Mouse (Mus musculus): ENCODE results near the gene Slc25a10. TPM values are rescaled to one million over a fixed set of nuclear protein-coding genes. Genes with fewer than 3 reads are reported as not detected.

Slc25a10 gene
- 68.6 and 69.4 TPM in 2 replicates for polyA plus RNA-seq (2016; fragmentation: Nextera tagmentation; extraction: Ambion mirVana)

DNA sequence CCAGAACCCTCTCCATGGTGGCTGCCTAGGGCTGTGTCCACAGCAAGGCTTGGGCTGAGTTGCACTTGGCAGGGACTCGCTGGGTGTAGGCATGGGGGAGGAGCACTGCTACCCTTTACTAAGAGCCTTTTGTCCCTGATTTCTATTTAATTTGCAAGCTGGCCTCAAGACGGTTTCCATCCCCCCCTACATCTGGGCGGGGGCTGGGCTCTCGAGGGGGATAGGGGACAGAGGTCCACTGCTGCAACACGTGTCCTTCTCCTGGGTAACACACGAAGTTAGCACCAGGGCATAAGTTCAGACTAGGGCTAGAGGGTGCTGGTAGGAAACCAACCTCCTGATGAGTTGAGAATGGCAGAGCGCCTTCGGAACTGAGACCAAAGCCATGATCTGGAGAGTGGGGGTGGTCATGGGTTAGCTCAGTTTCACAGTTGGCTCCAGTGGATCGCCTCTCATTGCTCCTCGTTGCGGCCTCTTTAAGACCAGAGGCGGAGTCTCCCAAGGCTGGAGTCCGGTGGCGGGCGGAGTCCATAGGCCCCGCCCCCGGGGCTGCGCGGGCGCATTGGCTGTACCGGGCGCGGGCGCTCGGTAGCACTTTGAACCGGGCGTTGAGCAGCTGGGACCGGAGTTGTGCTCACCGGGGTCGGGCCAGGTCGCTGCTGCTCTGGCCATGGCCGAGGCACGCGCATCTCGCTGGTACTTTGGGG lies at the start of gene Slc25a10:
Gene Slc25a10 (plus strand): TSS at position 524 of the 707 bp plus-strand sequence.
- Histone ChIP-seq H3K4me1 (peaks cover 47% of the 10 kb centered on the region), H3K27ac (replicated peaks) (peak within 1 kb of the TSS; percentile 92), H3K4me3 (peak within 1 kb of the TSS; percentile 87), H3K27me3 (replicated peaks; ENCODE audit: low read depth, poor library complexity, severe bottlenecking) (no peaks in the 10 kb centered on the region), H3K36me3 (replicated peaks) (peaks cover 70% of the 10 kb centered on the region), H3K9me3 (no peaks in the 10 kb centered on the region)
- WGBS, result under 1% methylated on average over 35 of the region's 35 CpGs
- peak; percentile 93 for DNase-seq (ENCODE audit: low spot score)

DNA sequence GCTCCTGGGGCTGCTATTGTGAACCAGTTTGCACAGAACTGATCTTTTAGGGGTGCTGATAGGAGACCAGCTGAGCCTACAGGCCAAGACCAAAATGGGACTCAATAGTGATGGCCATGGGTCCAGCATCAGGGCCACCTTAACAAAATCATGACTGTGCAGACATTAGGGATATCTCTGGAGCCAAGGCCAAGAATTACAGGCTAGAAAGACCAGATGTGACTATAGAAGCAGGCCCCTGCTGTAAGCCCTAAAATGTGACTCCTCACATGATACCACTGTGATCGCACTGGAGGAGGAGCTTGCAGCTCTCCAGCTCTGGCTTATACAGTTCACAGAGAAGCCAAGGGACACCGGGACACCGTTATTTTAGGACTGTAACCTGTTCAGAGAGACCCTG lies 49.3 kb upstream of the Slc25a10 start, which contains the start of gene Tspan10:
Gene Tspan10 (plus strand): TSS at position 301 of the 400 bp plus-strand sequence.
- H3K36me3 ChIP-seq (replicated peaks), result no peaks in the 10 kb centered on the region
- H3K27me3 ChIP-seq (replicated peaks; ENCODE audit: low read depth, poor library complexity, severe bottlenecking), result no peaks in the 10 kb centered on the region; the same call in 1 of the 2 replicates
- DNase-seq (ENCODE audit: low spot score), result no peak
- 85% methylated on average over 3 of the region's 3 CpGs for WGBS
- H3K4me1 ChIP-seq, result peaks cover 4% of the 10 kb centered on the region; the same call in 1 of the 2 replicates
- no peak within 1 kb of the TSS for H3K27ac ChIP-seq (replicated peaks)
- no peaks in the 10 kb centered on the region for H3K9me3 ChIP-seq
- no peak within 1 kb of the TSS for H3K4me3 ChIP-seq

DNA sequence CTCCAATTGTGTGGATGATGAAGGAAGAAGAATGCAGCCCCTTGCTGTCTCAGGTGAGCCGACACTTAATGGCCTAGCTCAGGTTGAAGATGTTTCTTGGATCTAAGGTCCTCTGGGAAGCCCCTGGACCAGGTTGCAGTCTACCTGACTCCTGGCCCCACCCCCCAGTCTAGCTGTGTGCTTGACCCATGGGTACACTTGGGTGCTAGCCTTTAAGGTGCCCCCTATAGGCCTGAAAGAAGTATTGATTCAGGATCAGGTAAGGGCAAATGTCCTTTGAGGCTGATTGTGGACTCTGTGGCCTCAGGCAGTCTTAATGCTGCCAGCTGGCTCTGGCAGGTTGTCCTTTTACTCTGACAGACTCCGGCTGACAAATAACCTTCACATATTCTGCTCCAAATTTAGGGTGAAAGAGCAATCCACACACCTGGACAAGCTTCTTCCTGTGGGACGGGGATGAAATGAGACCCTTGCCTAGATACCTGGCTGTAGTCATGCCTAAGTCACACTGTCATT lies 48.8 kb upstream of the Slc25a10 start:
- WGBS, result 87% methylated on average over 3 of the region's 3 CpGs
- H3K4me1 ChIP-seq, result peaks cover 7% of the 10 kb centered on the region

DNA sequence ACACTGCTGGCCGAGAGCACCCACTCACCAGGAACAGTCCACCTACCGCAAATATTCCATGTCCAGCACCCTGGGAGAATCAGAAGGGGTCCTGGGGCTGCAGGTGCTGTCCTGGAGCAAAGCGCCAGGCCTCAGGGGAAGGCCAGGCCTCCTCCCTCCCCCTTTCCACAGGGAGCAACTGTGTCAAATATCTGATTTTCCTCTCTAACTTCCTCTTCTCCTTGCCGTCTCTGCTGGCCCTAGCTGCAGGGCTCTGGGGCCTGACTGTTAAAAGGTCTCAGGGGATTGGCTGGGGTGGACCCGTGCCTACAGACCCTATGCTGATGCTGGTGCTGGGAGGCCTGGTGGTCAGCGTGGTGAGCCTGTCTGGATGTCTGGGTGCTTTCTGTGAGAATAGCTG lies 47.5 kb upstream of the Slc25a10 start:
- no peak for DNase-seq (ENCODE audit: low spot score)
- no peaks in the 10 kb centered on the region for H3K9me3 ChIP-seq
- no peaks in the 10 kb centered on the region; the same call in 1 of the 2 replicates for H3K27me3 ChIP-seq (replicated peaks; ENCODE audit: low read depth, poor library complexity, severe bottlenecking)
- no peaks in the 10 kb centered on the region for H3K36me3 ChIP-seq (replicated peaks)
- H3K4me3 ChIP-seq, result no peak overlapping the region; the same call in 1 of the 2 replicates
- H3K4me1 ChIP-seq, result peaks cover 17% of the 10 kb centered on the region
- WGBS, result 64% methylated on average over 6 of the region's 6 CpGs
- H3K27ac ChIP-seq (replicated peaks), result no peak overlapping the region

More for the DNA sequence above, 48.8 kb upstream of the Slc25a10 start:
- H3K27me3 ChIP-seq (replicated peaks; ENCODE audit: low read depth, poor library complexity, severe bottlenecking), result no peaks in the 10 kb centered on the region; the same call in 1 of the 2 replicates
- H3K9me3 ChIP-seq, result no peaks in the 10 kb centered on the region
- DNase-seq (ENCODE audit: low spot score), result no peak
- H3K4me3 ChIP-seq, result no peak overlapping the region
- no peak overlapping the region for H3K27ac ChIP-seq (replicated peaks)
- no peaks in the 10 kb centered on the region for H3K36me3 ChIP-seq (replicated peaks)

DNA sequence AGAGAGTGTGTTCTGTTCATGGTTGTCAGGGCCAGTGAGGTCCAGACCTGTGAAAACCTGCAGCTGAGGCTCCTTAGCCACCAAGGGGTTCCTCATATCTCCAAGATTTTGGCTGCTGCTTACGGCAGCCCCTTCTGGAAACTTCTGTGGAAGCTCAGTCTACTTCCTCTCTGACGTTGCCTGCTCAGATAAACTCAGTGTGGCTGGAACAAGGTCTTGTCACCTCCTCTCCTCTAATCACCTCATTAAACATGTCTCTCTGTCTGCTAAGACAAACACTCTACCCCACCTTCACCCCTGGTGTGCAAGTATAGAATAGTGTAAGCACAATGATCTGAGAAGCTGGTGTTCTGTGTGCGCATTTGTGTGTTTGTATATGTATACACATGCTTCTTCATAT lies 46.2 kb upstream of the Slc25a10 start:
- 85% methylated on average over 3 of the region's 3 CpGs for WGBS
- Histone ChIP-seq H3K27me3 (replicated peaks; ENCODE audit: low read depth, poor library complexity, severe bottlenecking) (no peaks in the 10 kb centered on the region; the same call in 1 of the 2 replicates), H3K4me3 (no peak overlapping the region), H3K4me1 (peaks cover 17% of the 10 kb centered on the region), H3K36me3 (replicated peaks) (no peaks in the 10 kb centered on the region), H3K27ac (replicated peaks) (no peak overlapping the region), H3K9me3 (no peaks in the 10 kb centered on the region)
- DNase-seq (ENCODE audit: low spot score), result no peak

DNA sequence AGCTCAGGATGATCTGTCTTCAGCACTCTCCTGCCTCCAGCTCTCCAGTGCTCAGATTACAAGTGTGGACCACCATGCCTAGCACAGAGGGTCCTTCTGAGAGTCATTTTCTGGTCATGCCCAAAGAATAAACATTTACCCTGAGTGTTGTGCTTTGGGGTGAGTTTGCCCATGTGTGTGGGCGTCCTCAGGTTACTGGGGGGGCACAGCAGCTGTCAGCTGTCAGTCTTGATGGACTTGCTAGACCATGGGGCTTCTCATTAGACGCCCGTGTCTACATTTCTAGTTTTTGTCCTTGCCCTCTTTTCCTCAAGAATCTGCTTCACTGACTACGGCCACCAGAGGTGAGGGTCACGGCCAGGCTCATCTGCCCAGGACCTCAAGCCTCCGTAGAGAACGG lies 44.5 kb upstream of the Slc25a10 start:
- H3K9me3 ChIP-seq, result no peaks in the 10 kb centered on the region
- WGBS, result 78% methylated on average over 7 of the region's 7 CpGs

DNA sequence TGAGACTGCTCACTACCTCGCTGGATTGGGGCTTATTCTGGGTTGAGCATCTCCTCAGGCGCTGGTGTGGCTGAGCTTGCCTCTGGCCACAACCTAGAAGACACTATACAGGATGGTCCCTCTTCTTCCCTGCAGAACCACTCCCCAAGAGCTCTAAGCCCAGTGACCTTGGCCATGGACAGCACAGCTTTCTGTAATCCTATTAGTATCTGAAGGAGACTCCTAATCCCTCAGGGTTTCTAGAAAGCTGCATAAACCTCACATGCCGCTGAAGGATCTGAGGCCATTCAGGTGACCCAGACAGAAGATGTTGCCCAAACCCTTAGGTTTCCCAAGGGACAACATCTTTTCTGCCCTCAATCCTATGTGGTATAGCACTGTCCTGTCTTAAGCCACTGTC lies 39.4 kb upstream of the Slc25a10 start:
- Histone ChIP-seq H3K27ac (replicated peaks) (no peak overlapping the region), H3K9me3 (no peaks in the 10 kb centered on the region), H3K4me1 (peaks cover 18% of the 10 kb centered on the region), H3K36me3 (replicated peaks) (peaks cover 9% of the 10 kb centered on the region; the same call in 1 of the 2 replicates), H3K4me3 (no peak overlapping the region), H3K27me3 (replicated peaks; ENCODE audit: low read depth, poor library complexity, severe bottlenecking) (no peaks in the 10 kb centered on the region)
- no peak for DNase-seq (ENCODE audit: low spot score)
- WGBS, result 68% methylated on average over 3 of the region's 3 CpGs

More for the DNA sequence above, 44.5 kb upstream of the Slc25a10 start:
- H3K4me3 ChIP-seq, result no peak overlapping the region
- H3K27ac ChIP-seq (replicated peaks), result no peak overlapping the region
- peaks cover 17% of the 10 kb centered on the region for H3K4me1 ChIP-seq
- no peak for DNase-seq (ENCODE audit: low spot score)
- no peaks in the 10 kb centered on the region for H3K36me3 ChIP-seq (replicated peaks)
- no peaks in the 10 kb centered on the region; the same call in 1 of the 2 replicates for H3K27me3 ChIP-seq (replicated peaks; ENCODE audit: low read depth, poor library complexity, severe bottlenecking)

DNA sequence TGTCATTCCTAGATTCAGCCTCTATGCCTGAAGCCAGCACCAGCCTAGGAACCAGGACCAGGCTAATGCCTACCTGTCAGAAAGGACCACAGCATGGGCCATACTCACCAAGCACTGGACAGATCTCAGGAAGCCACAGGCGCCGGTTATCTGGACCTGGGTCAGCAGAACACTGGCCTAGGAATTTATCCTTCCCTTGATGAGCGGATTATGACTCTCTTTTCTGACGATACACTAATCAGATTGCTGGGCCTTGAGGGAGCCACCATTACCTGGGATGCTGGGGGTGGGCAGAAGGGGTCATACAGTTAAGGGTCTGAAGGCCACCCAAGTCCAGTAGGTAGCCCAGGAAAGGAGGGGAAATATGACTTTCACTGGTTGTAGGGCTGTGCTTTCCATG lies 38.3 kb upstream of the Slc25a10 start, which contains the start of gene Pde6g:
Gene Pde6g (minus strand): TSS at position 195 of the 400 bp plus-strand sequence.
- Histone ChIP-seq H3K36me3 (replicated peaks) (peaks cover 9% of the 10 kb centered on the region; the same call in 1 of the 2 replicates), H3K27me3 (replicated peaks; ENCODE audit: low read depth, poor library complexity, severe bottlenecking) (no peaks in the 10 kb centered on the region), H3K9me3 (no peaks in the 10 kb centered on the region), H3K4me3 (no peak within 1 kb of the TSS), H3K4me1 (peaks cover 20% of the 10 kb centered on the region), H3K27ac (replicated peaks) (no peak within 1 kb of the TSS)
- WGBS, result 83% methylated on average over 4 of the region's 4 CpGs
- no peak for DNase-seq (ENCODE audit: low spot score)

DNA sequence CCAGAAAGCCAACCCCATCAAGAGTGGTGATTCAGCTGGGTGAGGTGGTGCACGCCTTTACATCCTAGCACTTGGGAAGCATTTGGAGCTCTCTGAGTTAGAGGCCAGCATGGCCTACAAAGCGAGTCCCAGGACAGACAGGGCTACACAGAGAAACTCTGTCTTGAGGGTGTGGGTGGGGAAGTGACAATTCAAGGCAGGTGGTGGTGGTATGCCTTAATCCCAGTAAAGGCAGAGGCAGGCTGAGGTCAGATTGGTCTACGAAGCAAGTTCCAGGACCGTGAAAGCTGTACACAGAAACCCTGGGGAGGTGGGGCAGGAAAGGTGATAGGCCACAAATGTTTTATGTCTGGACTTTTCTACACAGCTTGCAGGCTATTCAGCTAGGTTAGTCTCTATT lies 36.7 kb upstream of the Slc25a10 start:
- no peaks in the 10 kb centered on the region for H3K27me3 ChIP-seq (replicated peaks; ENCODE audit: low read depth, poor library complexity, severe bottlenecking)
- no peak overlapping the region for H3K4me3 ChIP-seq
- peaks cover 28% of the 10 kb centered on the region for H3K4me1 ChIP-seq
- no peak overlapping the region for H3K27ac ChIP-seq (replicated peaks)
- H3K9me3 ChIP-seq, result no peaks in the 10 kb centered on the region
- no peak for DNase-seq (ENCODE audit: low spot score)
- H3K36me3 ChIP-seq (replicated peaks), result peaks cover 20% of the 10 kb centered on the region
- 87% methylated on average over 4 of the region's 4 CpGs for WGBS

DNA sequence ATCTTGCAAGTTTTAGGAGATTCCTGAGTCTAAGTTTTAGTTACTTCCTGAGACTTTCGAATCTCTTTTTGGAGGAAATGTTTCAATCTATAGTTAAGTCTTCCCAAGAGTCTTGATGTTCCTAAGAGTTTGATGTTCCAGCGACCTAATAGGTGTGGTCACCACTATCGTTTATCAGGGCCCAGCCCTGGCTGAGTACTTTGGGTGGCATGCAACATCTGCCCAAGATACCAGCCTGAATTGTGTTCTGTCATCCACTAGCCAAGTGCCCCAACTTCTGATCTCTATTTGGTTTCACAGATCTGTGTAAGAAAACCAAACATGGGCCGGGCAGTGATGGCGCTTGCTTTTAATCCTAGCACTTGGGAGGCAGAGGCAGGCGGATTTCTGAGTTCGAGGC lies 36.2 kb upstream of the Slc25a10 start:
- 93% methylated on average over 7 of the region's 7 CpGs for WGBS
- DNase-seq (ENCODE audit: low spot score), result no peak
- Histone ChIP-seq H3K9me3 (no peaks in the 10 kb centered on the region), H3K27me3 (replicated peaks; ENCODE audit: low read depth, poor library complexity, severe bottlenecking) (no peaks in the 10 kb centered on the region), H3K27ac (replicated peaks) (no peak overlapping the region), H3K36me3 (replicated peaks) (peaks cover 24% of the 10 kb centered on the region), H3K4me3 (no peak overlapping the region), H3K4me1 (peaks cover 28% of the 10 kb centered on the region)

DNA sequence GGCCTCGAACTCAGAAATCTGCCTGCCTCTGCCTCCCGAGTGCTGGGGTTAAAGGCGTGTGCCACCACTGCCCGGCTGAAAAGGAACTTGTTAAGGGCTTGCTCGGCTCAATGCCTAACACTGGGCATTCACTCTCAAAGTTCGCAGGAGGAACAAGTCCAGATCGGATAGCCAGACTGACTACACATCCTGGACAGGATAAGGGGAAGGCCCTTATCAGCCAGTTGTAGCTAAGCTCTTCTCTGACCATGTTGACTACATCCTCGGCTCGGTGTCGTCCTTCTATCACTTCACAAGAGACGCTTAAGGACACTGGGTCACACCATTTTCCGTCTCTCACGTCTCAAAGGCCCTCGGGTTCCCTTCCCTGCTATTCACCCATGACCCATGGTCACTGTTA lies 34.3 kb upstream of the Slc25a10 start:
- H3K4me1 ChIP-seq, result peaks cover 28% of the 10 kb centered on the region
- H3K27me3 ChIP-seq (replicated peaks; ENCODE audit: low read depth, poor library complexity, severe bottlenecking), result no peaks in the 10 kb centered on the region
- peak overlapping the region; percentile 93 for H3K27ac ChIP-seq (replicated peaks)
- no peak for DNase-seq (ENCODE audit: low spot score)
- peaks cover 43% of the 10 kb centered on the region for H3K36me3 ChIP-seq (replicated peaks)
- H3K9me3 ChIP-seq, result no peaks in the 10 kb centered on the region
- H3K4me3 ChIP-seq, result peak overlapping the region; percentile 94
- 40% methylated on average over 14 of the region's 14 CpGs for WGBS

DNA sequence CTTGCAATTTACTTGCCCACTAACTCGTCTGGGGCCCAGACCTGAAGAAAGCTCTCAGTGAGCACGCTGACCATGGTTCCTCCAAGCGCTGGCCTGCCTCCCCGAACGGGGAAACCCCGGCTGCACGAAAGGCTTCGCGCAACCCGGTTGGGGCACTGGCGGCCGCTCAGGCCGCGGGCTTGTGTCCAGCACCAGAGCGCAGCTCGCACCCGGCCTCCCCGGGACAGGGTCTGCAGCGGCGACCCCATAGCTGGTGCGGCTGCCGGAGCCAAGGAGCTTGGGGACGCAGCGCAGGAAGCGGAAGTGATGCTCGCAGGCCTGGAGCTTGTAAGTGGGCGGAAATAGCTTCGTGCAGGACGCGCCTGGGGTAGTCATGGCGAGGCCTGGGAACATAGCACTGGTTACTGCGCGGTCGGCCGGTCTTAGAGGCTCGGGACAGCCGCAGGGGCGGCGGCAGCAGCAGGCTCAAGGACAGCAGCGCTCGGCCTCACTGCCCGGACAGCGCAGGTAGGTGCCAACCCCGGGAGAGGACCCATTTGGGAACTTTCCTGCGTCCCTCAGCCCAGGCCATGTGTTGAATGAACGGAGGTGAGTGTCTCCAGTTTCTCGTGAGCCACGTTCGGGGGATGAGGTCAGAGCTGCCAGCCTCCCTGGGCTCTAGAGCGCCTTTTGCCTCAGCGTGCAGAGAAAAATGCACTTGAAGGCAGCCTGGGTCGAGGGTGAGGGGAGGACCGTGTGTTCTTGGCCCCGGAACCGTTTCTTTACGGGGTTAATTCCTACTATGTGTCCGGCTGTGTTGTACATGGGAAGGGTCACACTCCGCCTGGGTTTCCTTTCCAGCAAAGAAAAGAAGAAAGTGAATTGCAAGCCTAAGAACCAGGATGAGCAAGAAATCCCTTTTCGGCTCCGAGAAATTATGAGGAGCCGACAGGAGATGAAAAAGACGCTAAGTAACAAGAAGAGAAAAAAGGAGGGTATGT lies 33.6 kb upstream of the Slc25a10 start, which contains the start of the genes Oxld1 and Ccdc137:
Gene Oxld1 (minus strand): TSS at position 297 of the 980 bp plus-strand sequence.
Gene Ccdc137 (plus strand): TSS at position 344 of the 980 bp plus-strand sequence.
- Histone ChIP-seq H3K9me3 (no peaks in the 10 kb centered on the region), H3K4me1 (peaks cover 28% of the 10 kb centered on the region), H3K27me3 (replicated peaks; ENCODE audit: low read depth, poor library complexity, severe bottlenecking) (no peaks in the 10 kb centered on the region), H3K4me3 (peak within 1 kb of the TSS; percentile 94), H3K27ac (replicated peaks) (peak within 1 kb of the TSS; percentile 93), H3K36me3 (replicated peaks) (peaks cover 50% of the 10 kb centered on the region)
- peak; percentile 90 for DNase-seq (ENCODE audit: low spot score)
- WGBS, result 4% methylated on average over 62 of the region's 62 CpGs

Data from embryonic facial prominence, embryonic 10.5 days (tissue).